Comparison of ENCODE assay signal across 14 mouse cellular contexts in the genomic region with DNA sequence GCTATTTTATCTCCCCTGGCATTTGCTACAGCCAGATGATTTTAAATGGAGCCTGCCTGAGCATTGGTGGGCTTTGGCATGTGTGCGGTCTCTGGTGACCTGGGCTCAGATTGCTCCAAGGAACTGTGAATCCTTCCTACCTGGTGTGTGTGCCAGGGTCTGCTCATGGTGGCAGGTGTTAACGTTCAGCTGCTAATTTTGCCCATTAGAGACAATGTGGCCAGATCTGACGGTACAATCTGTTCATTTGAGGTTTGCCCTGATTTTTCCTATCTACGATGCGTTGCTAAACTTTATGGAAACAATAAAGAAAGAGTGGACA.
DNase-seq lines count a peak whose midpoint lies in the region; ATAC-seq lines count a peak whose summit lies in the region.
"Had no signal": no experiment of that assay in that cellular context is flagged by ENCODE, and none has a peak within 500 bp of the region (broad histone marks: within the 10 kb centered on the region; RNA-seq: fewer than 3 reads in every experiment).

No protein-coding gene starts in this region.

- 69% methylated on average over 5 of the region's 5 CpGs for WGBS in forebrain, embryonic 10.5 days
- WGBS in hindbrain, embryonic 12.5 days = 36% methylated on average over 5 of the region's 5 CpGs
- WGBS in midbrain, embryonic 16.5 days = 29% methylated on average over 5 of the region's 5 CpGs

- peaks cover 21% of the 10 kb centered on the region for H3K27me3 ChIP-seq in forebrain, embryonic 10.5 days (ENCODE audit: poor library complexity, severe bottlenecking)
- H3K27me3 ChIP-seq in hindbrain, embryonic 12.5 days = no peaks in the 10 kb centered on the region; the same call in 1 of the 2 replicates
- H3K27me3 ChIP-seq in midbrain, embryonic 16.5 days (ENCODE audit: control insufficient read depth, insufficient read depth, low read depth, low read length) = no peaks in the 10 kb centered on the region
- H3K27me3 ChIP-seq: liver, embryonic 15.5 days; Patski; stomach, embryonic 15.5 days had no signal

- ATAC-seq in cerebellum, adult (ENCODE audit: insufficient number of reproducible peaks, low FRiP score, low TSS enrichment) = no peak
- ATAC-seq in hindbrain, embryonic 12.5 days (ENCODE audit: low FRiP score) = peak; percentile 82
- peak; percentile 57 for ATAC-seq in midbrain, embryonic 16.5 days
- no peak for ATAC-seq in granulocyte monocyte progenitor cell, adult 5-6 weeks (replicated peaks; ENCODE audit: poor library complexity, severe bottlenecking)
- no peak for ATAC-seq in megakaryocyte, adult 5-6 weeks (ENCODE audit: poor library complexity, severe bottlenecking)
- ATAC-seq: Patski had no signal

- H3K9ac ChIP-seq in hindbrain, embryonic 12.5 days = no peak overlapping the region
- no peak overlapping the region for H3K9ac ChIP-seq in midbrain, embryonic 16.5 days (ENCODE audit: low read depth, low read length)
- H3K9ac ChIP-seq: liver, embryonic 15.5 days; stomach, embryonic 15.5 days had no signal

- peak; percentile 11 for DNase-seq in cerebellum, adult 11-12 months
- no peak for DNase-seq in forebrain, embryonic 10.5 days (ENCODE audit: extremely low spot score, low spot score)
- no peak for DNase-seq in spleen, postnatal 10 days (ENCODE audit: low spot score in 2 of 2)
- DNase-seq: lung, postnatal 14 days; thymus, postnatal 14 days had no signal

- peaks cover 34% of the 10 kb centered on the region for H3K4me1 ChIP-seq in forebrain, embryonic 10.5 days
- peaks cover 16% of the 10 kb centered on the region for H3K4me1 ChIP-seq in hindbrain, embryonic 12.5 days
- H3K4me1 ChIP-seq in midbrain, embryonic 16.5 days (ENCODE audit: control insufficient read depth, insufficient read depth, low read length) = peaks cover 17% of the 10 kb centered on the region
- H3K4me1 ChIP-seq: limb, embryonic 10.5 days; liver, embryonic 15.5 days; stomach, embryonic 15.5 days had no signal

- H3K36me3 ChIP-seq in forebrain, embryonic 10.5 days (replicated peaks) = no peaks in the 10 kb centered on the region
- no peaks in the 10 kb centered on the region for H3K36me3 ChIP-seq in hindbrain, embryonic 12.5 days
- H3K36me3 ChIP-seq in midbrain, embryonic 16.5 days (ENCODE audit: control insufficient read depth, insufficient read depth, low read length) = no peaks in the 10 kb centered on the region
- H3K36me3 ChIP-seq: limb, embryonic 10.5 days; liver, embryonic 15.5 days; stomach, embryonic 15.5 days had no signal

- 0 out of 2 replicates have a peak overlapping the region, but pooled peaks have one; percentile 41 for H3K27ac ChIP-seq in forebrain, embryonic 10.5 days
- H3K27ac ChIP-seq in hindbrain, embryonic 12.5 days = peak overlapping the region; percentile 76
- H3K27ac ChIP-seq in midbrain, embryonic 16.5 days (ENCODE audit: low read length) = peak overlapping the region; percentile 86
- H3K27ac ChIP-seq: limb, embryonic 10.5 days; liver, embryonic 15.5 days; stomach, embryonic 15.5 days had no signal

- no peak overlapping the region for H3K4me2 ChIP-seq in hindbrain, embryonic 12.5 days (replicated peaks)
- no peak overlapping the region for H3K4me2 ChIP-seq in midbrain, embryonic 16.5 days (ENCODE audit: low read length)
- H3K4me2 ChIP-seq: liver, embryonic 15.5 days; stomach, embryonic 15.5 days had no signal

- H3K9me3 ChIP-seq in forebrain, embryonic 10.5 days = peaks cover 6% of the 10 kb centered on the region; the same call in 1 of the 2 replicates
- no peaks in the 10 kb centered on the region for H3K9me3 ChIP-seq in hindbrain, embryonic 12.5 days (replicated peaks)
- H3K9me3 ChIP-seq in midbrain, embryonic 16.5 days (replicated peaks; ENCODE audit: control insufficient read depth, low read length, poor library complexity, severe bottlenecking) = no peaks in the 10 kb centered on the region
- H3K9me3 ChIP-seq: limb, embryonic 10.5 days; liver, embryonic 15.5 days; stomach, embryonic 15.5 days had no signal

- no peak overlapping the region for H3K4me3 ChIP-seq in forebrain, embryonic 10.5 days
- H3K4me3 ChIP-seq in hindbrain, embryonic 12.5 days = no peak overlapping the region
- no peak overlapping the region for H3K4me3 ChIP-seq in midbrain, embryonic 16.5 days (ENCODE audit: low read depth, low read length)
- H3K4me3 ChIP-seq: limb, embryonic 10.5 days; liver, embryonic 15.5 days; stomach, embryonic 15.5 days had no signal

Comparison
In these comparisons a context has a peak if more than half of its experiments do, and no peak if none do; other contexts are left out.
1. ATAC-seq: peak in hindbrain, embryonic 12.5 days (single experiment) and midbrain, embryonic 16.5 days (single experiment); none in cerebellum, adult (single experiment), granulocyte monocyte progenitor cell, adult 5-6 weeks (single experiment) and megakaryocyte, adult 5-6 weeks (single experiment).
2. Peak in every context shown above with its lines, with median percentiles within 50 percentile points of each other: H3K27ac ChIP-seq.